Mouse (Mus musculus) ES-Bruce4 (cell line): Measurements from ENCODE around the gene 2010003K11Rik. TPM values are rescaled to one million over a fixed set of nuclear protein-coding genes. Genes with fewer than 3 reads are reported as not detected.

Source experiments
- H3K27ac ChIP-seq: 2 replicates; pipeline ENCODE4 v1.5.1; 2012; ENCODE audit warnings: low read length, inconsistent platforms; ENCODE audit not compliant: insufficient read depth
- H3K27me3 ChIP-seq: 2 replicates; pipeline ENCODE4 v1.6.1; 2012; ENCODE audit warnings: mild to moderate bottlenecking, low read length, inconsistent platforms; ENCODE audit not compliant: control insufficient read depth, poor library complexity, insufficient read depth, severe bottlenecking
- H3K36me3 ChIP-seq: 2 replicates; pipeline ENCODE4 v1.6.1; 2012; ENCODE audit warnings: inconsistent platforms, mild to moderate bottlenecking, low read length, moderate library complexity; ENCODE audit not compliant: control insufficient read depth, poor library complexity, insufficient read depth, severe bottlenecking
- H3K4me1 ChIP-seq: one replicate; pipeline ENCODE4 v1.8.1; 2011; ENCODE audit warnings: low read length; ENCODE audit not compliant: control insufficient read depth, insufficient read depth
- H3K4me3 ChIP-seq: 2 replicates; pipeline ENCODE4 v1.5.1; 2011; ENCODE audit warnings: low read depth, mild to moderate bottlenecking, low read length
- H3K9ac ChIP-seq: 2 replicates; pipeline ENCODE4 v1.6.1; 2012; ENCODE audit warnings: low read depth, mild to moderate bottlenecking, inconsistent platforms; ENCODE audit not compliant: poor library complexity, severe bottlenecking
- H3K9me3 ChIP-seq: replicated peaks from 2 replicates; pipeline ENCODE4 v1.6.1; 2012; ENCODE audit warnings: mild to moderate bottlenecking, low read length, inconsistent platforms; ENCODE audit not compliant: control insufficient read depth, poor library complexity, insufficient read depth, severe bottlenecking
- CTCF ChIP-seq: IDR thresholded peaks from one replicate; pipeline ENCODE4 v1.8.1; 2011; ENCODE audit warnings: low read depth, low read length
- EP300 ChIP-seq: IDR thresholded peaks from 2 replicates; pipeline ENCODE4 v1.6.1; 2011; ENCODE audit warnings: low read depth, low read length; ENCODE audit not compliant: insufficient read depth
- POLR2A ChIP-seq: IDR thresholded peaks from one replicate; pipeline ENCODE4 v1.8.1; 2011; ENCODE audit warnings: low read length; ENCODE audit not compliant: insufficient read depth
- polyA plus RNA-seq: library from polyadenylated mRNA; stranded (reverse); fragments of >200 nt; gene quantifications from 2 replicates; pipeline ENCODE4 v1.2.4, GENCODE M21; 2011; ENCODE audit warnings: low read depth; ENCODE audit not compliant: missing spikeins, insufficient read depth, insufficient read length

Gene 2010003K11Rik
- polyA plus RNA-seq, 1 experiment: not detected

DNA sequence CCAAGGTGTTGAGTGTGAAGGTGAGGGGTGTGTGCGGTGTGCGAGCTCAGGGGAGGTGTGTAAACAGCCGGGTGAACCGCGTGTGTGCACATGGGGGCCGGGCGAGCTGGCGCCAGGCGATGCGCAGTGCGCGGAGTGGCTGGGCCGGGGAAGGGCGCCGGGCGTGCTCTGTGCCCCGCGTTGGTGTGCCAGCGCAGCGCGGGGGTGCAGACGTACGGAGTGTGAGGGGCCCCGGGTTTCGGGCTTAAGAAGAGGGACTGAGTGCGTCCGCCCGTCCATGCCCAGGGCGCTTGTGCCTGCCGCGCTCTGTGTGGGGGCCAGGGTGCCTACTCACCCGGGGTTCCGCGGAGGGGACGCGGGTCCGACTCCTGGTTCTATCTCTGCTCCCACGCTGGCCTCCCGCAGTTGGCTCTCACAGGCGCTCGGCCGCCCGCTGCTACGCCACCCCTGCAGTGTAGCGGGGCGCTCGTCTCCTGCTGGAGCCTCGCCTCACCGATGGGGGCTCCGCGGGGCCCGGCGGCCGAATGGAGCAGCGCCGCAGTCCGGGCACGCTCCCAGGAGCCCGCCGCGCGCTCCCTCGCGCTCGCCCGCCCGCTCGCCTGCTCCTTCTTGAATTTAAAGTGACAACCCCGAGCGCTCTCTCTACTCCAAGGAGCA is 21.7 kb downstream of the 2010003K11Rik start:
- no peak for TF ChIP-seq EP300
- TF ChIP-seq CTCF: no peak
- no peak for TF ChIP-seq POLR2A
- Histone ChIP-seq H3K9ac (peak overlapping the region; percentile 67), H3K27me3 (0 out of 2 replicates have a peak, but pooled peaks cover 2% of the 10 kb centered on the region)

DNA sequence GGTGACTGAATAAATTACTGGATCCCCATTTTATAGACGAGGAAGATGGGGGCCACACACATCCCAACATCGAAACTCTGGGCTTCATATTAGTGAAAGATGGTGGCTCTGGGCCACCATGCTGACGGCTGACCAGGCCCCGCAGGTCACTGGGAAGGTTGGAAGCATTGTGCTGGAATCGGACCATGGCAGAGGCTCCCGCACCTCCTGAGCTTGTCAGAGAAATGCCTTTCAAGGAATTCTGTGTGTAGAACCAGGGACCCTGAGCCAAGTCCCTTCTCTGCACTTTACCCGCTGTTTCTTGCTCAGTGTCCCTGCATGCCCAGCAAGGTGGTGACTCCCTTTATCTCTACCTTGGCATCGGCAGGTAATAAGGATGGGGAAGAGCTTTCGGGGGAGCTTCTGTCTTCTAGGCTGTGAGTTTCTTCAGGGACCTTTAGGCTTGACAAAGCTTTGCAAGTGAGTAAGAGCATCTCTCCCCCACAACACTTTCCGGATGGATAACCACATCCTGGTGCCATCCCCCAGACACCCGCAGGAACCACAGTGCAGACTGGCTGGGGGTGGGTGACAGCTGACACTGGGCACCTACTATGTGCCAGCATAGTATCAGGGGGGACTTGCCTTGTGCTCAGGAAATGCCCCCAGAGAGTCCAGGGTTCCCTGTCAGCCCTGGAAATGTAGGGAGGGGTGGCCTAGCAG is 23.0 kb downstream of the 2010003K11Rik start:
- no peaks in the 10 kb centered on the region for H3K9me3 ChIP-seq
- H3K27me3 ChIP-seq: 0 out of 2 replicates have a peak, but pooled peaks cover 2% of the 10 kb centered on the region
- H3K4me1 ChIP-seq: no peaks in the 10 kb centered on the region
- TF ChIP-seq EP300: no peak
- no peak for TF ChIP-seq CTCF
- no peak for TF ChIP-seq POLR2A
- no peaks in the 10 kb centered on the region for H3K36me3 ChIP-seq
- no peak overlapping the region for H3K4me3 ChIP-seq
- H3K9ac ChIP-seq: no peak overlapping the region
- no peak overlapping the region for H3K27ac ChIP-seq

More for the DNA sequence above, 21.7 kb downstream of the 2010003K11Rik start:
- Histone ChIP-seq H3K27ac (no peak overlapping the region), H3K4me1 (no peaks in the 10 kb centered on the region), H3K4me3 (peak overlapping the region; percentile 63), H3K36me3 (no peaks in the 10 kb centered on the region), H3K9me3 (no peaks in the 10 kb centered on the region)

DNA sequence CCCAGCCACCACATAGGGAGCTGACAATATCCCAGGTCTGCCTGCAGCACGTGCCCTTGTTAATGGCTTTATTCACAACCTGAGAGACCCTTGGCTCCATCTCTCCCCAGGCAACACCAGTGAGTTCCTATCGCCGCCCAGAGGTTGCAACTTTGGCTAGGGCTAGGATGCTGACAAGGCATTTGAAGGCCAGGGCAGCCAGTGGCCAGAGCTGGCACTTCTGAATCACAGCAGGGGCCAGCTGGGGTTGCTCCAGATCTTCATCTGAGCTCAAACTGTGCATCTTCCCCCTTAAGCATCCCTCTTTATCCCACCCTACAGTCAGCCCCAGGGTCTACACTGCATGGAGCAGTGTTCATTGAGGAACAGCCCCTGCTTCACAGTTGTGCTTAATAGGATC is 23.6 kb downstream of the 2010003K11Rik start:
- no peaks in the 10 kb centered on the region for H3K4me1 ChIP-seq
- no peak overlapping the region for H3K9ac ChIP-seq
- no peak overlapping the region for H3K27ac ChIP-seq
- TF ChIP-seq POLR2A: no peak
- no peak for TF ChIP-seq CTCF
- TF ChIP-seq EP300: no peak
- 0 out of 2 replicates have a peak, but pooled peaks cover 2% of the 10 kb centered on the region for H3K27me3 ChIP-seq
- no peaks in the 10 kb centered on the region for H3K36me3 ChIP-seq
- no peak overlapping the region for H3K4me3 ChIP-seq
- no peaks in the 10 kb centered on the region for H3K9me3 ChIP-seq

DNA sequence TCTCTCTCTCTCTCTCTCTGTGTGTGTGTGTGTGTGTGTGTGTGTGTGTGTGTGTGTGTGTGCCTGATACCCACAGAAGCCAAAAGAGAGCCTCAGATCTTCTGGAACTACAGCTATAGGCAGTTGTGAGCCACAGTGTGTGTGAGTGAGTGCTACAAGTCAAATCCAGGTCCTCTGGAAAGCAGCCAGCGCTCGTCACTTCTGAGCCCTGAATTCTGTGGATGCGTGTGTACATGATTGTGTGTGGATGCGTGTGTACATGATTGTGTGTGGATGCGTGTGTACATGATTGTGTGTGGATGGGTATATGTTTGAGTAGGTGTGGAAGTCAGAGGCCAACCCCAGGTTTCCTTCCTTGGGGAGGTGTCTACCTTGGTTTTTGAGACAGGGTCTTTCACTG is 24.8 kb downstream of the 2010003K11Rik start:
- no peak overlapping the region for H3K27ac ChIP-seq
- TF ChIP-seq POLR2A: no peak
- TF ChIP-seq EP300: no peak
- TF ChIP-seq CTCF: no peak
- H3K4me1 ChIP-seq: no peaks in the 10 kb centered on the region
- H3K9ac ChIP-seq: no peak overlapping the region
- H3K27me3 ChIP-seq: 0 out of 2 replicates have a peak, but pooled peaks cover 2% of the 10 kb centered on the region
- H3K36me3 ChIP-seq: no peaks in the 10 kb centered on the region
- H3K4me3 ChIP-seq: no peak overlapping the region
- no peaks in the 10 kb centered on the region for H3K9me3 ChIP-seq

DNA sequence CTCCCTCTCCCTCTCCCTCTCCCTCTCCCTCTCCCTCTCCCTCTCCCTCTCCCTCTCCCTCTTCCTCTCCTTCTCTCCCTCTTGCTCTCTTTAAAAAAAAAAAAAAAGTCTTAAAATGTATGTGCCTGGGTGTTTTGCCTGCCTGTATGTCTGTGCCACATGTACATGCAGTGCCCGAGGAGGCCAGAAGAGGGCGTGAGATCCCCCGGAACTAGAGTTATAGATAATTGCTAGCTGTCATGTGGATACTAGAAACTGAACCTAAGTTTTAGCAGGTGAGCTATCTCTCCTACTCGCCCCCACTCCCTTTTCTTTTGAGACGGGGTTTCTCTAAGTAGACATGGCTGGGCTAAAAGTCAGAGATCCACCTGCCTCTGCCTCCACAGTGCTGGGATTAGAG is 30.0 kb downstream of the 2010003K11Rik start:
- H3K4me3 ChIP-seq: no peak overlapping the region
- no peaks in the 10 kb centered on the region for H3K9me3 ChIP-seq
- H3K9ac ChIP-seq: no peak overlapping the region
- TF ChIP-seq POLR2A (no peak), CTCF (peak; percentile 59), EP300 (no peak)
- no peaks in the 10 kb centered on the region for H3K36me3 ChIP-seq
- H3K27me3 ChIP-seq: no peaks in the 10 kb centered on the region
- no peaks in the 10 kb centered on the region for H3K4me1 ChIP-seq
- H3K27ac ChIP-seq: no peak overlapping the region

DNA sequence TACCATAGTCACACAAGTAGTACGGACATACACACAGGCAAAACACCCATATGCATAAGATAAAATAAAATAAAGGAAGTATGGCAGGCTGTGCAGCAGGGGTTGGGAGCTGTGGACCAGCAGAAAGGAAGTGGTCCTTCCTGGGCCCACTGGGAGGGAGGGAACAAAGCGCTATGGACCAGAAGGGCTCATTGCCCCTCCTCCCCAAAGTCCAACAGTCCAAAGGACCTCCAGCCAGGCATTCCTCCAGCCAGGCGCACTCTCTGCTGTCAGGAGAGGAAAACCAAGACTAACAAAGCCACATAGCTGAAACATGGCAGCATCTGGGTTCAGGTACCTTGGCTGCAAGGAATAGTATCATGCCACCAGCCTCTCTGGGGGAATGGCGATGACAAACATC is 33.7 kb downstream of the 2010003K11Rik start:
- H3K36me3 ChIP-seq: no peaks in the 10 kb centered on the region
- no peak overlapping the region for H3K4me3 ChIP-seq
- H3K27me3 ChIP-seq: no peaks in the 10 kb centered on the region
- no peaks in the 10 kb centered on the region for H3K4me1 ChIP-seq
- TF ChIP-seq EP300 (no peak), POLR2A (no peak), CTCF (no peak)
- no peak overlapping the region for H3K27ac ChIP-seq
- H3K9ac ChIP-seq: no peak overlapping the region
- H3K9me3 ChIP-seq: no peaks in the 10 kb centered on the region
